Mouse (Mus musculus): Measurements from ENCODE around the gene Rplp2. TPM values are rescaled to one million over a fixed set of nuclear protein-coding genes. Genes with fewer than 3 reads are reported as not detected.

Gene Rplp2
- total RNA-seq, 2 experiments from 2014 or later, result 730 to 791 TPM

Other genes starting within 250 kb of the Rplp2 start
- not detected in 2 replicates for gene Lmntd2, start 233.3 kb upstream of the Rplp2 start, total RNA-seq (2015; ENCODE audit: low replicate concordance)
- 0.17 and 1.7 TPM in 2 replicates for gene Lmntd2, start 233.3 kb upstream of the Rplp2 start, total RNA-seq (2017; ENCODE audit: low replicate concordance)
- gene Rassf7, start 231.5 kb upstream of the Rplp2 start, total RNA-seq (2015; ENCODE audit: low replicate concordance), result 1.7 and 6.0 TPM in 2 replicates
- 3.9 and 12.2 TPM in 2 replicates for gene Rassf7, start 231.5 kb upstream of the Rplp2 start, total RNA-seq (2017; ENCODE audit: low replicate concordance)
- gene Phrf1, start 218.6 kb upstream of the Rplp2 start, total RNA-seq (2015; ENCODE audit: low replicate concordance), result 24.9 and 30.0 TPM in 2 replicates
- 25.5 and 32.8 TPM in 2 replicates for gene Phrf1, start 218.6 kb upstream of the Rplp2 start, total RNA-seq (2017; ENCODE audit: low replicate concordance)
- 49.5 and 73.8 TPM in 2 replicates for gene Irf7, start 180.9 kb upstream of the Rplp2 start, total RNA-seq (2015; ENCODE audit: low replicate concordance)
- gene Irf7, start 180.9 kb upstream of the Rplp2 start, total RNA-seq (2017; ENCODE audit: low replicate concordance), result 78.0 and 88.9 TPM in 2 replicates
- not detected in 2 replicates for gene Cdhr5, start 170.6 kb upstream of the Rplp2 start, total RNA-seq (2015; ENCODE audit: low replicate concordance)
- not detected in 2 replicates for gene Cdhr5, start 170.6 kb upstream of the Rplp2 start, total RNA-seq (2017; ENCODE audit: low replicate concordance)
- gene Sct, start 168.2 kb upstream of the Rplp2 start, total RNA-seq (2015; ENCODE audit: low replicate concordance), result not detected in 2 replicates
- not detected in 2 replicates for gene Sct, start 168.2 kb upstream of the Rplp2 start, total RNA-seq (2017; ENCODE audit: low replicate concordance)
- not detected in 2 replicates for gene Drd4, start 155.4 kb upstream of the Rplp2 start, total RNA-seq (2015; ENCODE audit: low replicate concordance)
- gene Drd4, start 155.4 kb upstream of the Rplp2 start, total RNA-seq (2017; ENCODE audit: low replicate concordance), result not detected in 2 replicates
- 9.4 and 18.3 TPM in 2 replicates for gene Deaf1, start 119.7 kb upstream of the Rplp2 start, total RNA-seq (2015; ENCODE audit: low replicate concordance)
- gene Deaf1, start 119.7 kb upstream of the Rplp2 start, total RNA-seq (2017; ENCODE audit: low replicate concordance), result 14.1 and 16.0 TPM in 2 replicates
- gene Tmem80, start 119.6 kb upstream of the Rplp2 start, total RNA-seq (2015; ENCODE audit: low replicate concordance), result 6.5 and 8.4 TPM in 2 replicates
- gene Tmem80, start 119.6 kb upstream of the Rplp2 start, total RNA-seq (2017; ENCODE audit: low replicate concordance), result 10.5 and 12.9 TPM in 2 replicates
- gene Eps8l2, start 108.5 kb upstream of the Rplp2 start, total RNA-seq (2015; ENCODE audit: low replicate concordance), result not detected in 2 replicates
- gene Eps8l2, start 108.5 kb upstream of the Rplp2 start, total RNA-seq (2017; ENCODE audit: low replicate concordance), result not detected in 2 replicates
- 132 and 180 TPM in 2 replicates for gene Taldo1, start 55.2 kb upstream of the Rplp2 start, total RNA-seq (2015; ENCODE audit: low replicate concordance)
- 443 and 565 TPM in 2 replicates for gene Taldo1, start 55.2 kb upstream of the Rplp2 start, total RNA-seq (2017; ENCODE audit: low replicate concordance)
- 6.3 and 9.2 TPM in 2 replicates for gene Gatd1, start 33.2 kb upstream of the Rplp2 start, total RNA-seq (2015; ENCODE audit: low replicate concordance)
- gene Gatd1, start 33.2 kb upstream of the Rplp2 start, total RNA-seq (2017; ENCODE audit: low replicate concordance), result 4.9 and 6.0 TPM in 2 replicates
- gene Cend1, start 17.9 kb upstream of the Rplp2 start, total RNA-seq (2015; ENCODE audit: low replicate concordance), result not detected in 2 replicates
- gene Cend1, start 17.9 kb upstream of the Rplp2 start, total RNA-seq (2017; ENCODE audit: low replicate concordance), result not detected in 2 replicates
- gene Slc25a22, start 9.5 kb upstream of the Rplp2 start, total RNA-seq (2015; ENCODE audit: low replicate concordance), result 8.2 and 11.7 TPM in 2 replicates
- 3.2 and 10.0 TPM in 2 replicates for gene Slc25a22, start 9.5 kb upstream of the Rplp2 start, total RNA-seq (2017; ENCODE audit: low replicate concordance)
- 12.7 and 17.9 TPM in 2 replicates for gene Pidd1, start 3.3 kb upstream of the Rplp2 start, total RNA-seq (2015; ENCODE audit: low replicate concordance)
- gene Pidd1, start 3.3 kb upstream of the Rplp2 start, total RNA-seq (2017; ENCODE audit: low replicate concordance), result 7.3 and 9.8 TPM in 2 replicates
- gene Pnpla2, start 7.8 kb downstream of the Rplp2 start, total RNA-seq (2015; ENCODE audit: low replicate concordance), result 10.0 and 11.3 TPM in 2 replicates
- gene Pnpla2, start 7.8 kb downstream of the Rplp2 start, total RNA-seq (2017; ENCODE audit: low replicate concordance), result 5.9 and 6.0 TPM in 2 replicates
- gene Cracr2b, start 13.7 kb downstream of the Rplp2 start, total RNA-seq (2015; ENCODE audit: low replicate concordance), result 0.77 TPM in 1 of 2 replicates, not detected in the other
- gene Cracr2b, start 13.7 kb downstream of the Rplp2 start, total RNA-seq (2017; ENCODE audit: low replicate concordance), result 3.2 TPM in 1 of 2 replicates, not detected in the other
- 5.2 TPM in 1 of 2 replicates, not detected in the other for gene Cd151, start 20.0 kb downstream of the Rplp2 start, total RNA-seq (2015; ENCODE audit: low replicate concordance)
- 9.5 and 11.0 TPM in 2 replicates for gene Cd151, start 20.0 kb downstream of the Rplp2 start, total RNA-seq (2017; ENCODE audit: low replicate concordance)
- gene Polr2l, start 27.8 kb downstream of the Rplp2 start, total RNA-seq (2015; ENCODE audit: low replicate concordance), result 7.3 and 10.0 TPM in 2 replicates
- gene Polr2l, start 27.8 kb downstream of the Rplp2 start, total RNA-seq (2017; ENCODE audit: low replicate concordance), result 5.4 and 9.5 TPM in 2 replicates
- 0.58 and 1.7 TPM in 2 replicates for gene Tspan4, start 27.9 kb downstream of the Rplp2 start, total RNA-seq (2015; ENCODE audit: low replicate concordance)
- gene Tspan4, start 27.9 kb downstream of the Rplp2 start, total RNA-seq (2017; ENCODE audit: low replicate concordance), result 2.2 and 7.7 TPM in 2 replicates
- 4.0 and 7.5 TPM in 2 replicates for gene Chid1, start 92.5 kb downstream of the Rplp2 start, total RNA-seq (2015; ENCODE audit: low replicate concordance)
- gene Chid1, start 92.5 kb downstream of the Rplp2 start, total RNA-seq (2017; ENCODE audit: low replicate concordance), result 7.5 and 8.1 TPM in 2 replicates
- 39.9 and 43.4 TPM in 2 replicates for gene Ap2a2, start 114.8 kb downstream of the Rplp2 start, total RNA-seq (2015; ENCODE audit: low replicate concordance)
- gene Ap2a2, start 114.8 kb downstream of the Rplp2 start, total RNA-seq (2017; ENCODE audit: low replicate concordance), result 59.3 and 64.1 TPM in 2 replicates
- gene Muc6, start 207.9 kb downstream of the Rplp2 start, total RNA-seq (2015; ENCODE audit: low replicate concordance), result under 0.01 TPM in 1 of 2 replicates, not detected in the other
- gene Muc6, start 207.9 kb downstream of the Rplp2 start, total RNA-seq (2017; ENCODE audit: low replicate concordance), result 0.28 TPM in 1 of 2 replicates, not detected in the other
- 1.3 TPM in 1 of 2 replicates, not detected in the other for gene Muc2, start 243.0 kb downstream of the Rplp2 start, total RNA-seq (2015; ENCODE audit: low replicate concordance)
- gene Muc2, start 243.0 kb downstream of the Rplp2 start, total RNA-seq (2017; ENCODE audit: low replicate concordance), result 0.26 and 0.28 TPM in 2 replicates

All from erythroblast, adult 5-6 weeks (primary cell).